Mouse (Mus musculus): ENCODE results near the gene Tmem150b. TPM values are rescaled to one million over a fixed set of nuclear protein-coding genes. Genes with fewer than 3 reads are reported as not detected.
A peak's percentile ranks its signal among the peaks of the same experiment; 100 is the strongest.

The Tmem150b gene
- not detected for polyA plus RNA-seq (2017; shearing (Covaris generic))

DNA sequence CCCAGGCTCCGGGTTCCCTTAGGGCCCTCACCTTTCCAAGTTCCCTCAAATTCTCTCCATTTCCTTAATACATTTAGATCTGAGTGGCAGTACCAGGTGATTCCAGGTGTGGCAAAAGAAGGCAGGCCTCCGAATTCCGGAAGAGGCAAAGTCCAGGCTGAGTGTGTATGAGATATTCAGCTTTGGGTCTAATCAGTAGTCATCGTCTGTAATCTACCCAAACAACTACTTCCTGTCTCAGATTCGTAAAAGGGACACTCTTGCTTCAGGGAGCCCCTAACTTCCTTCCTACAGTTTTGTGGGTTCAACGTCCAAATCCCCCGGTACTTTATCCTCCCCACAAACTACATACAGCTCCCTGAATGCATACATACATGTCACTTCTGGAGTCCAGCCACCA is at the start of gene Tmem150b:
Gene Tmem150b, minus strand, starts transcription at position 81 of the 400 bp plus-strand sequence.
- ATAC-seq = no peak

DNA sequence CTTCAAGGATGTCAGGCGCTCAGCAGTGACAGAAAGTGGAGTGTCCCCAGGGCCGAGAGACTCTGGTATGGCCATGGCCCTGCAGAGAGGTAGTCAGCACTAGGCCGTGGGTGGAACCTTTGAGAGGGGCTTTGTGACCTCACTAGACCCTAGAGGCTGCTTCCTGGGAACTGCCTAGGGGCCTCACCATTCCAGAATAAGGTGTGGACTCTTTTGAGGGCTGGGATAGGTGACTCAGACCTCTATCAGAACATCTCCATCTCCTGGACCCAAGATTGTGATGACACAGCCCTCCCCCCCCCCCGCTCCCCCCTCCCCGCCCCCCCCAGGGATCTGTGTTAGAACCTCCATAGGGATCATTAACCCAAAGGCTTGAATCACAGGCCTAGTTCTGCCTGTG is 46.2 kb upstream of the Tmem150b start, which contains the start of gene Fam71e2:
Gene Fam71e2, minus strand, starts transcription at position 101 of the 400 bp plus-strand sequence.
- ATAC-seq = no peak

DNA sequence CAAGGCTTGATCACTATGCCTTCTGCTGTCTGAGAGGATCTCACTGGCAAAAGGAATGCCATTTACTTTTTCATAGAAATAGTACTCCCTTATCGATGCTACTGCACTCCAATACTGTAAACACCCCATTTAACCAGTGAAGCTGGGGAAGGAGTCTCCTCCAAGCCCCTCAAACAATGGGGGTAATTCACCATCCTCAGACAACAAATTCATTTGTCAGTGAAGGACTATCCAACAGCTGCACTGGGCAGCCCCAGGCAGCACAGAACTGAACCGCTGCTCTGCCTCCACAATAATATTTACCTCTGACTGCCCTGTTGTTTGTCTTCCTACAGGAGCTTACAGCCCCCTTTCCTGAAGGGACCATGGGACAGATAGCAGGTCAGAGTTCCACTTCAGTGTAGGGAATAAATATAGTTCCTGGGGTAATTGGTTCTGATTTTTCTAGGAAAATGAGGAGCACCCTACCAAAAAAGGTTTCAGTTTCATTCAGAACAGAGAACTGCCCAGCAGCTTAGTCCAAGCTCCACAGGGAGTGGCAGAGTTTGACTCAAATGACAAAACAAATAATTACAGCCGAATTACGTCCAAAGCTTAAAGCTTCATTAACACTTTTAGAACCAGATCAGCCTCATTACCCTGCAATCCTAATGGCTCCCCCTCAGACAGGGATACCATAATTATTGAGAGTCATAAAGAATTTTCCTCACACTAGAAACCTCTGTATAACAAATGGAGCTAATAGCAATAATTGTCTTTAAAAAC is 40.1 kb upstream of the Tmem150b start:
- no peak for ATAC-seq

DNA sequence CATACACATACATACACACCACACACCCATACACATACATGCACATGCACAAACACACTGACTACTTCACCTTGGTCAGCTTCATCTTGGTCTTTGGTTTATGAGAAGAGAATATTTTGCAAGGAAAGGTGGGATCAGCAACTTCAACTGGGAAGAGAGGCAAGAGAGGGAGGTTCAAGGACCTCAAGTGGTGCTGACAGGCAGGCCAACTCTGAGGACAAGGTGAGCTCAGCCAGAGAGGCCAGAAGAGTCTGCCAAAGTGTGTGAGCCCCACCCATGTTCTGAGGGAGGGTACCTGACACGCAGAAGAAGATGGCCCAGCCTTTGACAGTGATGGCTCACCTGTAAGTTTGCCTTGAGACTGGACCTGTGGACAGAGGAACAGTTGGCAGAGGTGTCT is 34.6 kb upstream of the Tmem150b start:
- no peak for ATAC-seq

DNA sequence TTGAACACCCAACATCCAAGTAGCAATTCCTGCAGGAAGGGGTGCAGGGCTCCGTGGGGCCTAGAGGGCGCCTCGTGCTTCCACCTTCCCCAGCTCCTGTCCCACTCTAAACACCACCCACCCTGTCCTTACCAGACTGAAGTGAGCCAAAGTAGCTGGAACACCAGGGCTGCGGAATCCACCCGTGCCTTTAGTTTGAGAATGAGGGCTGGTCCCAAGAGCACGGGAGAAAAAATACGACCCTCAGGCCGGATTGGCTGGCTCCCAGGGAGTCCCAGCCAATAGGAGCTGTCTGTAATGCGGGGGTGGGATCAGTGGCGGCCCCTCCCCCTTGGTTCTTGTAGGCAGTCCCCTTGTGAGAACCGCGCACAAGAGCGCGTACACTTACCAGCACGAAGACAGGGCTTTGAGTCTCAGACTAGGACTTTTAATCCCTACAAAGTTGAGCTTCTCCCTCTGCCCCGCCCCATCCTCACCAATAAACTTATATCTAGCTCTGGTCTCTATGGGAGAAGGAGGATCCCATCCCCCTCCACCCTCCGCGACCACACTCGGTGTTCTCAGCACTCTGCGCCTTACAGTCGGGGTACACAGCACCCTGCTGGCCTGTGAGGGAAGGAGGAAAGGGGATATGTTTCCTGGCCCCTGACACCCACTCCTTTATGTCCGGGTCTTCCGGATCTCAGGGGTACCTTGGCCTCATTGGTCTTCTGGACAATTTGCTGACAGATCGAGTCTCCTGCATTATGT is 27.9 kb upstream of the Tmem150b start, which contains the start of gene Cox6b2:
Gene Cox6b2, minus strand, starts transcription at position 274 of the 750 bp plus-strand sequence.
- peak; percentile 28 for ATAC-seq

DNA sequence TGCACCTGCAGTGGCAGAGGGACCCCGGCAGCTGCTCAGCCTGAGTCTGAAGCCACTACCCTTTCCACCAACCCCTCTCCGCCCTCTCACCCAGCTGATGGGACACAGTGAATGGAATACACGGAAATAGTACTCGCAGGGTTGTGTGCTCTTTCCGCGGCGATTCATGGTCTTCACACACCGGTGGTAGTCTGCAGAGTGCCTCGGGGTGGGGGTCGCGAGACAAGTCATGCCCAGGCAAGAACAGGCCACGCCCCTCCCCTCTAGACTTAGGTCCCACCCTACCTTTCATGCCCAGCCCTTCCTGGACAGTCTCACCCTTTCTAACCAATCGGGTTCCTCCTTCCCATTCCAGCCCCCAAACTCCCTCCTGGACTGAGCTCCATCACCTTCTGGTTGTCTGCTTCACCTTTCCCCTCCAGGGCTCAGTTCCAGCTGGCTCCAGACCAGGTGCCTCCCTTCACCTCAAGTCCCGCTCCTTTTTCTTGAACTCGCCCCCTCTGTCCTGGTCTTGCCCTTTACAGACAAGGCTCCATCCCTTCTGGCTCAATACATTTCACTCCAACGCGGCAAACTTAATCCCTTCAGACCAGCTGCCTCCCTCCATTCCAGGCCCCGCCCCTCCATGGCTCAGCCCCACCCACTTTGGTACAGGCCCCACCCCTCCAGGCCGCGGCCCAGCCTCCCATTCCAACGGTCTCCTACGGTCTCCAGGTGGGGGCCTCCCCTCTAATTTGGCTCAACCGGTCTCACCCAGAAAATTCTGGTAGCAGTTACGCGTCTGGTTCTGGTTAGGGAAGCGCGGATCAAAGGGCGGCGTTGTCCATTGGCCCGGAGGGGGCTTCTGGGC is 27.1 kb upstream of the Tmem150b start:
- ATAC-seq = no peak

DNA sequence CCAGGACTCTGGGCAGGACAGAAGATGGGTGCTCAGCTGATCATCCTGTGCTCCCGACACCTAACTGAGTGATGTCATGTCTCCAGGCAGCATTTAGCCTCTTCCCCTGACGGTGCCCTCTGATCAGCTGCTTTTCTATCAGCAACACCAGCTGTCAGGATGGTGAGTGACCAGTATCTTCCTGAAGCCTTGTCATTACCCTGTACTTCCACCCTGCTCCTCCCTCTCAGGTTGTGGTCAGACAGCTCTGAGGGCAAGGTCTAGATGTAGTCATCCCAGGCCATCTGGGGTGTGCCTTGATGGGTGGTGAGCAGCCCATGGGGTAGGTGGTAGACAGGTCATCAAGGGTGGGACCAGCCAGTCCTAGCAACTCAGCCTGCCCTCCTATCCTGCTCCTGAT is 24.1 kb upstream of the Tmem150b start:
- no peak for ATAC-seq

DNA sequence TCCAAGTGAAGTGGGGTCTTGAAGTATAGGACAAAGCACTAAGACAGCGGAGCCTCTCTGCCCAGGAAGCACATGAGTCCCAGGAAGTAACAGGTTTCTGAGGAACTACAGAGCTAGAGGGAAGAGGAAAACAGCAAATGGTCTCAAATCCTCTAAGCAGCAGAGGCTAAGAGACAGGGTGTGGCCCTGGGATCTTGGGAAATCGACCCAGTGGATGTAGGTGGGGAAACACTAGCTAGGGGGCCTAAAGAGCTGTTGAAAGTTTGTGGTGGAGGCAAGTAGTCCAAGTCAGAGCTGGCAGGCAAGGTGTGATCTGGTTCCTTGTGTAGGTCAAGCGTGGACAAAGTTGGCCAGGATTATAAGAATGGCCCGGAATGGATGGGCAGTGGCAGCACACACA is 23.3 kb upstream of the Tmem150b start:
- ATAC-seq = no peak

DNA sequence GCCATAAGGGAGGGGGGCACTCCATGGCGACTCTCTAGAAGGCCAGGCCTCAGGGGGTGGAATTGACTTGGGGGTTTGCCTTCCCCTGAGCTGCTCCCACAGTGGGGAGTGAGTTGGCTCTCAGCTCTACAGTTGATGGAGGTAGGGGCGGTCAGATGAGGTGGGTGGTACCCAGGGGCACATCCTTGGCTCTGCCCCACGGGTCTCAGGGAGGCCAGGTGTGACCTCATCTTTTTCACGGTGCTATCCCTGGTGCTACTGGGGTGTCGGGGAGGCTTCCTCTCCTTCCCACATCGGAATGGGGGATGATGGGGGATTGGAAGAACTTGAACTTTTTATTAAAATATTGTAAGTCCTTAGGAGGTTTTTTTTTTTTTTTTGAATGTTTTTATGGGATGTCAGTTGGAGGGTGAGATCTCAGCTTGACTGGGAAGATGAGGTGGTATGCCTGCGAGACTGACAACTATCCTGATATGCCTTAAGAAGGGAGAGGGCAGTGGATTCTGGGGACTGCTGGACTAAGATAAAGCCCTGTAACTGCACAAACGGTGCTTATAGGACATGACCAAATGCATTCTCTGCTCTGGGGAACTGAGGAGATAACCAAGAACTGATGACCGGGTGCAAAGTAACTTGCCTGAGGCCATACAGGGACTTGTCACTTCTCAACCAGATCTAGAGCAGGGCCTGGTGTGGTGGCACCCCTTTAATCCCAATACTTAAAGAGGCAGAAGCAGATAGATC is 22.3 kb upstream of the Tmem150b start:
- no peak for ATAC-seq

DNA sequence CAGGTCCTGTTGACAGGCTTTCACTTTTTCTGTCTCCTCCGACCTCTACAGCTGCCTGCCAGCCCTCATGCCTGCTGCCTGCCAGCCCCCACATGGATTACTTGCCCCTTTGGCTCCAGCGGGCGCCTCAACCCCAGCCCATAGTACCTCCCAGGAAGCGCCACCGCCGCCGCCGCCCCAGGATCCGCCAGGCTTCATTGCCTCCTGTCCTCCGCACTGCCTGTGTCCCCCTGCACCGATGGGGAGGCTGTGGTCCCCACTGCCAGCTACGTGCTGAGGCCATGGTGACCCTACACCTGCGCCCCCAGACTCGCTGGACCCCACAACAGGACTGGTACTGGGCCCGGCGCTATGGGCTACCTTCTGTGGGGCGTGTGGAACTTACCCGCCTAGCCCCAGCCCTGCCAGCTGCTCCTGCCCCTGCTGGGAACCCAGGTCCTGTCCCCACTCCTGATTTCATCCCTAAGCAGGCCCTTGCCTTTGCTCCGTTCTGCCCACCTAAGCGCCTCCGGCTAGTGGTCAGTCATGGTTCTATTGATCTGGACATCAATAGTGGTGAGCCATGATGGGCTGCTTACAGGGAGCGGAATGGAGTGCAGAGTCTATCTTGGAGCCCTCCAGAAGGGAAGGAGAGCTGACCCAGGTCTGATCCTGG is 21.4 kb upstream of the Tmem150b start:
- no peak for ATAC-seq

DNA sequence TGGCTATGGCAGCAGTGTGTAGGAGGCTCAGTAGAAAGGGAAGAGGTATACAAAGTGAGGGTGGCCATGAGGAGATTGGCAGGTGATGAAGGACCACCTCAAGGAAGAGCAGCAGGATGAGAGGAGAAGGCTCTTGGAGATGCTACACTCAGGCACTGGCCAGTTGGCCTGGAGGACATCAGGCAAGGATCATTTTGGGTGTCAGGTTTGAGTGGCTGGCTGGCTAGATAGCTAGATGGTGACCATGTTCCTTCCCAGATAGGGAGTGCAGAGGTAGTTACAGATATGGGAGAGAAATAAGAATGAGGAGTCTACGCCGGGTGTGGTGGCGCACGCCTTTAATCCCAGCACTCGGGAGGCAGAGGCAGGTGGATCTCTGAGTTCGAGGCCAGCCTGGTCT is 19.8 kb upstream of the Tmem150b start:
- ATAC-seq = no peak

DNA sequence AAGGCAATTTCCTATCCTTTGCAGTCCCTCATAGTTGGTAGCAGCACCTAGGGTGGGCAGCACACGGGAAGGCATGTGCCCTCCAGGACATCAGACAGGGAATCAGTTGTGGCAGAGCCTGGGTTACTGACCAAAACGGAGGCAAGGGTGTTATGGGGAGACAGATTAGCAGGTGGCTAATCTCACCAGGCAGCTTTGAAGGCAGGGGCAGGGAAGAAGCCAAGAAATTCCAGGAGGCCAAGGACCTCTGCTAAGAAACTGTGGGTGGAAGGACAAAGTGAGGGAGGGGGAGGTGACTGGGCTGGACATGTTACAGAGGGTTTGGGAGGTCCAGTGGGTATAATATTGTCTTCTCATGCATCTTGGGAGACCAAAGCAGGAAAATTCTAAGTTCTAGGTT is 18.3 kb upstream of the Tmem150b start:
- ATAC-seq = no peak

DNA sequence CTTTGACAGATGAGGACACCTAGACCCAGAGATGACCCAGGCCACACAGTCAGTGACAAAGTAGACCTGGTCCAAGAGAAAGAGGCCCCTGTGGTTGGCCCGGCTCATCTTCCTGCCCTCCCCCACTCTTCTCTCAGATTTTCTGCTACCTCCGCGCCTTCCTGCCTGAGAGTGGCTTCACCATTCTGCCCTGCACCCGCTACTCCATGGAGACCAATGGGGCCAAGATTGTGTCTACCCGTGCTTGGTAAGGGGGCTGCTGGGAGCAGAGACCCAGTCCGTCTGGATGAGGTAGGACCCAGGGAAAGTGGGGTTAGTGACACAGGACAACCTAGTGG is 17.4 kb upstream of the Tmem150b start:
- no peak for ATAC-seq

DNA sequence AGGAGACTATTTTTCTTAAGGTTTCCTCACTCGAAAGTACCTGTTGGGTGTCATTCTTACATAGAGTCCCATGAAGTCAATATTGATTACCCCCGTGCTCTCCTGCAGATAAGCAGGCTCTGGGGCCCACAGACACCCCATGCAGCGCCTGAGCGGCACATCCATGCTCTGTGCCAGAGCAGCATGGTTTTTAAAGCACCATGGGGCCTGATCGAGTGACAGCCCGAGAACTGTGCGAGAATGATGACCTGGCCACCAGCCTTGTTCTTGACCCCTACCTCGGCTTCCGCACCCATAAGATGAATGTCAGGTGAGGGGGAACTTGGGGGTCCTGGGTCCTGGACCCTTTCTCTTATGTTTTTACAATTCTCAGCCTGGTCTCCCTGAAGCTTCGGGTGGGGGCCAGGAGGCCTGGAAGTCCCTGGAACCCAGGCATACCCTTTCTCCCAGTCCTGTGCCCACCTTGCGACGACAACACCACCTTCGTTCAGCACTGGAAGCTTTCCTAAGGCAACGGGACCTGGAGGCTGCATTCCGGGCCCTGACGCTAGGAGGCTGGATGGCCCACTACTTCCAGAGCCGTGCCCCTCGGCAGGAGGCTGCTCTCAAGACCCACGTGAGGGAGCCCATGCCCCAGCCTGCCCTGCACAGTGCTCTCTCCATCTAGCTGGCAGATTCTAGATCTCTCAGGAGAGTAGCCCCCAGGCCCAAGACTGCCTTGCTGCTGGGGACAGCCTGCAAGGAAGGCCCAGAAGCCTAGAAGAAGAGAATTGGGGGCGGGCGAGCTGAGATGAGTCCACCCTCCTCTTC is 16.8 kb upstream of the Tmem150b start:
- ATAC-seq = no peak

DNA sequence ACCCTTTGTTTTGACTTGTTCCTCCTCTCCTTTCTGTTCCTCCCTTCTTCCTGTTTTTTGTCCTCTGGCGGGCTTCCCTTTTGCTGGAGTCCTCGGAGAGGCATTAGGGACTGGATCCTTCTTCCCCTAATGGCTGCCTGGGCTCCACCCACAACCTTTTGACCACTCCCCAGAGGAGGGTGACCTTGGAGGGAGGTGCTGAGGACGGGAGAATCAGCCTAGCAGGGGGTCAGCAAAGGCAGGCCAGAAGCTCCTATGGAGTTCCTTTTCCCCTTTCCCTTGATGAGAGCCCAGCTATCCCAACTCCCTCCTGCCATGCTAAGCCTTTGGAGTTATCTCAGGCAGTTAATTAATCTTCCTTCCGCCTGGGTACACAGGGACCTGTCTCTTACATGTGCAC is 16.1 kb upstream of the Tmem150b start:
- ATAC-seq = no peak

DNA sequence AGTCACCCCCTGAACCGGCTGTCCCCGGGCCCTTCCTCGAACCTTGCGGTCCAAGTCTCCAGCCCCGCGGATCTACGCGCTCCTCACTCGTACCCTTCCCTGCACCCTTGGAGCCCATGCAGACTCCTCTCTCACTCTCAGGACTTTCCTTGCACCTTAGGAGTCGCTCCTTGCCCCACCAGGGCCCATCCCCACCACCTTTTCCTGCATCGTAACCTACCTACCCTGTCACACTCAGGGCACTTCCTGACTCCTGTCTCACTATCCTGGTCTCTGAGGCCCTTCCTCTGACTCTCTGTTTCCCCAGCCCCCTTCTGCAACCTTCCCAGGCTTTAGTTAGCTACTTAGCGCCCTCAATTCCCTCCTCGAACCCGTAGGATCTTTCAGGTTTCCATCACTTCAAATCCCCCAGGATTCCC is 15.3 kb upstream of the Tmem150b start:
- ATAC-seq = no peak

DNA sequence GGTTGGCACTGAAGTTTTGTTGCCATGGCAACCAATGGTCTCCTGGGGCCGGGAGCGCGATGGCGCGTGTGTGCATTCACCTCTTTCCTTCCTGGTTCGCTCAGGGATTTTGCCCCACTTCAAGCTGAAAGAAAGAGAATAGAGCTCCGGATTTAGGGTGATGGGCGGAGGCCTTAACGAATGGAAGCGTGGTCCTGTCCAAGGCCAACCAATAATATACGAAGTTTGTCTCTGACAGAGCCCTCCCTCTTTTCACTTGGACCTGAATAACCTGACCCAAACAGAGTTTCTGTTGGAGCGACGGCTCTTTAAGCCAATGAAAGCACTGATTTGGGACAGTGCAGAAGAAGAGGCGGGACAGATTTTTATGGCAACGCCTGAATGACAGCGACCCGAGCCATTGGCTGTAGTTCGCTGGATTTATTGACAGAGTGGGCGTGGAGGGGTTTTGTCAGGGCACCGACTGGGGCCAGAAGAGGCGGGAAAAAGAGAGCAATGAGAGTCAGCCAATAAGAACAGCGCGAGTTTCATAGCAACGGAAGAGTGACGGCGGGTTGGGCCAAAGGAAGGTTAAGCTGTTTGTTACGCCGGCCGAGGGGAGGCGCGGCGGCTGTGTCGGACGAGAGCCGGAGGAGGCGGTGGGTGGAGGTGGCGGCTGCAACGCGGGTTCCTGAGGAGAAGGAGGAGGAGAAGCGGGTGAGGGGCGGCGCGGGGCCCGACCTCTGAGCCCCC is 14.7 kb upstream of the Tmem150b start, which contains the start of gene Kmt5c:
Gene Kmt5c, plus strand, starts transcription at position 572 of the 732 bp plus-strand sequence.
- peak; percentile 84 for ATAC-seq

DNA sequence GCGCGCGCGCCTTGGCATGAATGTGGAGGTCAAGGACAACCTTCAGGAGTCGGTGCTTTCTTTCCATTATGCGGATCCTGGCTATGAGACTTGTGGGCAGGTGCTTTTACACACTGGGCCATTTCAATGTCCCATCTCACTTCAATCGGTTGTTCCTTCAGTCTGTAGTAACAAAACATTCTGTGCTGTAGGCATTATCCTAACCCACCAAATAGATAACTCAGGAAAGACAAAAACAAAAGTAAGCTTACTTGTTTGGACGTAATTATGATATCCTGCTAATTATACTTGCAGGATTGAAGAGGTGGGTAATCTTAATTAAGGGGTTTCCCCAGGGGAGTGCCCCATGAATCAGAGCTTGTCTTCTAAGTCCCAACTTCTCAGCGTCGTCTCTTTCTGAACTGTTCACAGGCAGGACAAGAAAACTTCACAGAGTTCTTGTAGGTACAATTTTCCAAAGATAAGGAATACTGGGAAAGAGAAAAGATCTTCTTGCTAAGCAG is 14.0 kb upstream of the Tmem150b start:
- ATAC-seq = peak; percentile 13

DNA sequence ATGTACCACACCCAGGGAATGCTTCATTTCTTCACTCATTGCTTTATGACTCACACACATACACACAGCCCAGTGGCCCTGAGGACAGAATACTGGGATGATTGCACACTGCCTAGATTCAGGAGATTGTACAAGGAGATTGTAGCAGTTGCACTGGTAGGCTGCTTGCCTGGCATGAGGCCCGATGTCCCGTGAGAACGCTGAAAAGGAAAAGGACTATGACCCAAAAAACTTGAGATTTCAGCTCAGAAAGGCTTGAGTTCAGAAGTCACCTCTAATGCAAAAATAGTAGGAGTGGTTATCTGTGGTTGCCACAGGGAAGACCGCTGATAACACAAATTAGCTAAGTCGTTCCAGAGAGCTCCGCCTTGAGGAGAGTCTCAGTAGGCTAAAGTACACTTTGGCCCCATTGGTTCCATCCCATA is 7.9 kb upstream of the Tmem150b start:
- ATAC-seq = no peak

DNA sequence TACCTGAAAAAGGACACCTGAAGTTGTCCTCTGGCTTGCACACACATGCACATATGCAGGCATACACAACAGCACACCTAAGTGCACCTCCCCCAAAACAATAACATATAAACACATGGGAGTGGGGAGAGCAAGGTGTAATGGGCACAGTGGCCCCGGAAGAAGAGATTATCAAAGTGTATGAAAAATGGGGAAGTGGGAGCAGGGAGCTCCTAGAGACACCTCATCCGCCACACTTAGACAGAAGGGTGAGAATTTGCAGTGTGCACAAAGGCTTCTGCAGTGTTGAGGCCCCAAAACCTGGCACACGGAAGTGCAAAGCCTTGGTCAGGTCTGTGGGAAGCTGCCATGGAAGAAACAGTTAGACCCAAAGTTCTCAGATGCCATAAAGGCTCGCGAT is 6.0 kb upstream of the Tmem150b start:
- ATAC-seq = no peak
